Mouse (Mus musculus) layer of hippocampus, postnatal 14 days (tissue): ENCODE measurements around the gene Idua. TPM values are rescaled to one million over a fixed set of nuclear protein-coding genes. Genes with fewer than 3 reads are reported as not detected.

Source experiments
- DNase-seq, 2 experiments: peaks; one replicate each; pipeline ENCODE4 v3.0.0; 2021 to 2022; ENCODE audit warnings: low spot score in 2 of 2, mixed read lengths in 1 of 2
- total RNA-seq, 2 experiments: library from RNA; stranded (reverse); gene quantifications; 2 replicates each; pipeline ENCODE4 v1.2.3; 2021

The Idua gene
- total RNA-seq, 2 experiments from 2014 or later: 10.1 to 10.9 TPM

GRCm38 (mm10) chr5:108718051-108718450 lies 57.9 kb downstream of the Idua start:
- DNase-seq: peak in 1 of 2 experiments; percentile 42

- DNase-seq: no peak
These were observed 59.6 kb downstream of the Idua start for GRCm38 (mm10) chr5:108719761-108720160.

- no peak for DNase-seq
These were observed 63.9 kb downstream of the Idua start for GRCm38 (mm10) chr5:108724006-108724405.

GRCm38 (mm10) chr5:108726557-108727248 lies 66.6 kb downstream of the Idua start:
- DNase-seq: peak; percentile 65 to 85

GRCm38 (mm10) chr5:108727425-108727824 lies 67.3 kb downstream of the Idua start:
- DNase-seq: no peak

Other genes with a start within 250 kb of the Idua start
- 100 to 1,000 TPM; 331 to 343 TPM for gene Atp5k, start 225.9 kb upstream of the Idua start, total RNA-seq
- gene Mfsd7a, start 211.4 kb upstream of the Idua start, total RNA-seq: under 1 TPM; 0.58 to 0.98 TPM
- 10 to 100 TPM; 57.2 to 60.4 TPM for gene Pcgf3, start 199.1 kb upstream of the Idua start, total RNA-seq
- 100 to 1,000 TPM; 582 to 600 TPM for gene Cplx1, start 110.3 kb upstream of the Idua start, total RNA-seq
- gene Gak, start 30.6 kb upstream of the Idua start, total RNA-seq: 10 to 100 TPM; 93.4 to 97.9 TPM
- gene Tmem175, start 30.6 kb upstream of the Idua start, total RNA-seq: 10 to 100 TPM; 36.7 to 41.1 TPM
- 10 to 100 TPM; 54.1 to 55.0 TPM for gene Dgkq, start 9.3 kb downstream of the Idua start, total RNA-seq
- gene Slc26a1, start 15.2 kb downstream of the Idua start, total RNA-seq: 1 to 10 TPM; 1.4 to 2.1 TPM
- gene Fgfrl1, start 32.1 kb downstream of the Idua start, total RNA-seq: 10 to 100 TPM; 17.9 to 19.8 TPM
- gene Rnf212, start 114.7 kb downstream of the Idua start, total RNA-seq: not detected
- not detected for gene Tmed11, start 135.0 kb downstream of the Idua start, total RNA-seq
- not detected for gene Vmn2r8, start 148.5 kb downstream of the Idua start, total RNA-seq
- gene Vmn2r9, start 192.3 kb downstream of the Idua start, total RNA-seq: not detected